Mouse (Mus musculus): Measurements from ENCODE around the gene Vamp1. TPM values are rescaled to one million over a fixed set of nuclear protein-coding genes. Genes with fewer than 3 reads are reported as not detected.
A peak's percentile ranks its signal among the peaks of the same experiment; 100 is the strongest.
"Not testable (repeated sequence)": the region's sequence is repeated elsewhere in the genome, so short reads cannot be mapped to it uniquely, and the experiment has no call there.

The Vamp1 gene
- polyA plus RNA-seq, 1 experiment = 169 TPM

DNA sequence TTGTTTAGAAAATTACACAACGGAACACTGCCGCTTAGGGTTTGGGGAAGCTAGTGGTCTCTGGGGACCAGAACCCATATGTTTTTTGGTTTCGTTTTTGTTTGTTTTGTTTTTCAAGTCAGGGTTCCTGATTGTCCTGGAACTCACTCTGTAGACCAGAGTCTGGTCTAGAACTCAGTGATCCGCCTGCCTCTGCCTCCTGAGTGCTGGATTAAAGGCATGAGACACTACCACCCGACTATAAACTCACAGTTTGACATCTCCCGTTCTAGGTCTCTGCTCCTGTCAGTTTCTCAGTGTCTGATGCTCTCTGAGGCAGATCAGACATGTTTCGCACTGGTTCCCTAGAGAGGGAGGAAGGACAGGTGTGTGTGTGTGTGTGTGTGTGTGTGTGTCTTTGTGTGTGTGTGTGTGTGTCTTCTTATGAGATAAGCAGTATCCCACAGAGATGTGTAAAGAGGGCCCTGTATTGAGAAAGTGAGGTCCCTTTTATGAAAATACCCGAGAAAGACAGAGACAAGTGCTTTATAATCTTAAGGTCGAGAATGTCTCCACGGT, 57.0 kb downstream of the Vamp1 start:
- H3K27ac ChIP-seq (ENCODE audit: insufficient read depth, low read length) = no peak overlapping the region
- no peak overlapping the region for H3K4me3 ChIP-seq (ENCODE audit: insufficient read depth, low read length)
- H3K4me1 ChIP-seq (ENCODE audit: control insufficient read depth, insufficient read depth, low read length) = no peaks in the 10 kb centered on the region
- no peak for TF ChIP-seq POLR2A (IDR thresholded peaks at IDR 0.05; ENCODE audit: extremely low read depth, insufficient read depth, low read length)
- no peak for TF ChIP-seq CTCF (IDR thresholded peaks at IDR 0.05; ENCODE audit: extremely low read depth, insufficient read depth, low read length)

DNA sequence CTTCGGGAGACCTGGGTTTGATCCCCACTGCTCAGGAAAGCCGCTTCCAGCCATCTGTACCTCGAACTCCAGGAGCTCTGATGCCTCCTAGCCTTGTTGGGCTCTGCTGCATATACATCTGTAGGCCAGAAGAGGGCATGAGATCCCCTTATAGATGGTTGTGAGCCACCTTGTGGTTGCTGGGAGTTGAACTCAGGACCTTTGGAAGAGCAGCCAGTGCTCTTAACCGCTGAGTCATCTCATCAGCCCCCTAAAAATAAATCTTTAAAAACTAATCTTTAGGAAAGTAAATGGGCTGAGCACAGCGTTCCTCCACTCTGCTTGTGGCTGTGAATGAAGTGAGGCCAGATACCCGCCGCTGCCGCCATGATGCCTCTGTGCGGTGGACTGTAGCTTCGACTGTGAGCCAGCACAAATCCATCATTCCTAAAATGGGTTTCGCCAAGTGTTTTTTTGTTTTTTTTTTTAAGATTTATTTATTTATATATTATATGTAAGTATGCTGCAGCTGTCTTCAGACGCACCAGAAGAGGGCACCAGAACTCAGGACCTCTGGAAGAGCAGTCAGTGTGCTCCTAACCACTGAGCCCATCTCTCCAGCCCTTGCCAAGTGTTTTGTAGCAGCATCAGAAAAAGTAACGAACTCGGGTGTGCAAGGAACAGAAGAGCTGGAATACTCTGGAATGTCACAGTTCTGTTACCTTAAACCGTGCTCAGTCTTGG, 59.7 kb downstream of the Vamp1 start:
- Histone ChIP-seq H3K27ac (ENCODE audit: insufficient read depth, low read length) (no peak overlapping the region), H3K4me3 (ENCODE audit: insufficient read depth, low read length) (no peak overlapping the region), H3K4me1 (ENCODE audit: control insufficient read depth, insufficient read depth, low read length) (no peaks in the 10 kb centered on the region)
- TF ChIP-seq CTCF (IDR thresholded peaks at IDR 0.05; ENCODE audit: extremely low read depth, insufficient read depth, low read length) (peak; percentile 55), POLR2A (IDR thresholded peaks at IDR 0.05; ENCODE audit: extremely low read depth, insufficient read depth, low read length) (no peak)

DNA sequence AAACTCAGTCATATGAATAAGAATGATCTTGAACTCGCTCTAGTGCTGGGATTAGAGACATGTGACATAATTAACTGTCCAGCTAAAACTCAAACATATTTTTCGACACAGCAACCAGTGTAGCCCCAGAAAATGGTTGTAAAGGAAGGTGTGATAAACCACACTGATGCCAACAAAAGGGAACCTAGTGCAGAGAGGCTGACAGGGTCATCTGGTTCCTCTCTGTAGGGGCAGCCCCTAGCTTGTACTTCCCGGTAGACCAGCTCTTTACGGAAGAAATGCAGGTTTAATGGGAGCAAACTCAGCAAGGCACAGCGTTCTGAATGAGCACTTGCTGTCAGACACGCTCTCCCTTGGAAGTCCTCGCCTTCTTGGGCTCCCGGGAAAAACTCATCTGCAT, 64.4 kb downstream of the Vamp1 start:
- no peak overlapping the region for H3K4me3 ChIP-seq (ENCODE audit: insufficient read depth, low read length)
- H3K27ac ChIP-seq (ENCODE audit: insufficient read depth, low read length) = no peak overlapping the region
- H3K4me1 ChIP-seq (ENCODE audit: control insufficient read depth, insufficient read depth, low read length) = no peaks in the 10 kb centered on the region
- TF ChIP-seq CTCF (IDR thresholded peaks at IDR 0.05; ENCODE audit: extremely low read depth, insufficient read depth, low read length) (no peak), POLR2A (IDR thresholded peaks at IDR 0.05; ENCODE audit: extremely low read depth, insufficient read depth, low read length) (no peak)

DNA sequence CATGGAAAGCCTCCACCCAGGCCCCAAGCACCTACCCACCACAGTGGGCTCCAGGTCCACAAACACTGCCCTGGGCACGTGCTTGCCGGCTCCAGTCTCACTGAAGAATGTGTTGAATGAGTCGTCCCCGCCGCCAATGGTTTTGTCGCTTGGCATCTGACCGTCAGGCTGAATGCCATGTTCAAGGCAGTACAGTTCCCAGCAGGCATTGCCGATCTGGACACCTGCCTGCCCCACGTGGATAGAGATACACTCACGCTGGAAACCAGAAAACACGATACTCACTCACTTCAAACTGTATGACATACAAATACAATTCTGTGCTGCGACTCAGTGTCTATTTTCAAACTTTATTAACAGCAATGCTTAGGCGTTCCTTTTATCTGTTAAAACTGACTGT, 67.4 kb downstream of the Vamp1 start:
- H3K4me1 ChIP-seq (ENCODE audit: control insufficient read depth, insufficient read depth, low read length); H3K4me3 ChIP-seq (ENCODE audit: insufficient read depth, low read length); H3K27ac ChIP-seq (ENCODE audit: insufficient read depth, low read length): not testable (repeated sequence)

DNA sequence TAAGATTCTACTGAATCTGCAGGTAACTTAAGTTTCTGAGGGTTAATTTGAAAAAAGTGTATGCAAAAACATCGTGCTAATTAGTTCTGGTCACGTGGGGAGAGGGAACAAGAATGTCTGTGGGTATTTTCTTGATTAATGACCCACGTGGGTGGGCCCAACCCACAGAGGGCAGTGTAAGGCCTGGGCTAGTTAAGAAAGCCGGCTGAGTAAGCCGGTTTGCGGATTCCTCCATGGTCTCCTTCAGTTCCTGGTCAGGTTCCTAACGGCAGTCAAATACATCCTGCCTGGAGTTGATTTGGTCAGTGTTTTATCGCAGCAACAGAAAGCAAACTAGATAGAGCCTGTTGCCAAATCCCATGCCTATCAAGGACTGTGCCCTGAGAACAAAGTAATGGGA, 68.9 kb downstream of the Vamp1 start:
- TF ChIP-seq CTCF (IDR thresholded peaks at IDR 0.05; ENCODE audit: extremely low read depth, insufficient read depth, low read length) (no peak), POLR2A (IDR thresholded peaks at IDR 0.05; ENCODE audit: extremely low read depth, insufficient read depth, low read length) (no peak)
- Histone ChIP-seq H3K4me3 (ENCODE audit: insufficient read depth, low read length) (no peak overlapping the region), H3K27ac (ENCODE audit: insufficient read depth, low read length) (no peak overlapping the region), H3K4me1 (ENCODE audit: control insufficient read depth, insufficient read depth, low read length) (peaks cover 5% of the 10 kb centered on the region)

DNA sequence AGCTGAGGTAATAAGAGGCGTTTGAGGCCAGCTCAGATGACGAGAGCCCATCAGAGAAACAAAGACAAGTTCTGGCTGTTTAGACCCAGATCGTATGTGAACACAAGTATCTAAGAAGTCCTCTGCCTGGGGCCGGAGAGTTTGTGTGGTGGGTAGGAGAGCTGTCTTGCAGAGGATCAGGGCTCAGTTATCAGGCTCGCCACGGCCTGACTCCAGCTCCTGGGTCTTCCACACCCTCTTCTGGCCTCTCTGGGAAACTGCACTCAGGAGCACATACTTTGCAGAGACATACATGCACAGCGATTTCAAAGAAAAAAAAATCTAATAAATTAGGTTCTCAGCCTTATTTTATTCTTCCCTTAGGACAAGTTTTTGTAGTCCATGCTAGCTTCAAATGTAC, 69.4 kb downstream of the Vamp1 start:
- TF ChIP-seq POLR2A (IDR thresholded peaks at IDR 0.05; ENCODE audit: extremely low read depth, insufficient read depth, low read length) (no peak), CTCF (IDR thresholded peaks at IDR 0.05; ENCODE audit: extremely low read depth, insufficient read depth, low read length) (no peak)
- H3K4me1 ChIP-seq (ENCODE audit: control insufficient read depth, insufficient read depth, low read length) = peaks cover 5% of the 10 kb centered on the region
- H3K4me3 ChIP-seq (ENCODE audit: insufficient read depth, low read length) = no peak overlapping the region
- no peak overlapping the region for H3K27ac ChIP-seq (ENCODE audit: insufficient read depth, low read length)

DNA sequence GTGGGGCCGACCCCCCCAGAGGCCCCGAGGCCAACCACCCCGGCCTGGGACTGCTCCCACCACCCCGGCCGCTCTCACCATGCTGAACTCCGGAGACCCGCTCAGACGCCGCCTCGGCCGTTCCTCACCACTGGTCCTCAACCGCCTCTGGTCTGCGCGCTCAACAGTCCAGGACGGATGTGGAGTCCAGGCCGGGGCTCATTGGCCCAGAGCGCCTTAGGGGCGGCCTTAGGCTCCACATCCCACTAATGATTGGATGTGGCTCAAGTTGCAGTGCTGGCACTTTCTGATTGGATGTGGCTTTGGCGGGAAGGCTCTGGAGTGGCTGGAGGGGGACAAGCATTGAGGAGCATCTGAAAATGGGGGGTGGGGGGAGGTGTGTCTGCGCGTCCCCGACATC, 70.5 kb downstream of the Vamp1 start, which contains the start of gene Tuba3a:
Gene Tuba3a, minus strand, starts transcription at position 153 of the 400 bp plus-strand sequence.
- TF ChIP-seq POLR2A (IDR thresholded peaks at IDR 0.05; ENCODE audit: extremely low read depth, insufficient read depth, low read length) (no peak), CTCF (IDR thresholded peaks at IDR 0.05; ENCODE audit: extremely low read depth, insufficient read depth, low read length) (no peak)
- Histone ChIP-seq H3K4me1 (ENCODE audit: control insufficient read depth, insufficient read depth, low read length) (peaks cover 5% of the 10 kb centered on the region), H3K27ac (ENCODE audit: insufficient read depth, low read length) (no peak within 1 kb of the TSS), H3K4me3 (ENCODE audit: insufficient read depth, low read length) (no peak within 1 kb of the TSS)

DNA sequence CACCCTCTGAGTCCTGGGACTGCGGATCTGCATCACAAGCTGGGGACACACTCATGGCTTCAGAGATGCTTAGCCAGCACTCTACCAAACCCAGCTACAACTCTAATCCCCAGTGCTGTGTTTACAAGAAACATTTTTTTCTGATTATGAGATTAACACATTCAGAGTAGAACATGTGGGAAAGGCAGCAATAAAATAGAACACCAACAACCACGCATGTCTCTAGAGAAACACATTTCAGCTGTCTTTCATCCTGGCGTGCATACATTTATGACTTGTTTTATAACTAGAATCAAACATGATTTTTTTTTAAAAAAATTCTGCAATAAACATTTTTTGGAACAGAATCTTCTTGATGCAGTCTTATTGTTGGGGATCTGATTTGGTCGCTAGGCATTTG, 71.6 kb downstream of the Vamp1 start:
- Histone ChIP-seq H3K27ac (ENCODE audit: insufficient read depth, low read length) (no peak overlapping the region), H3K4me3 (ENCODE audit: insufficient read depth, low read length) (no peak overlapping the region), H3K4me1 (ENCODE audit: control insufficient read depth, insufficient read depth, low read length) (peaks cover 5% of the 10 kb centered on the region)
- TF ChIP-seq CTCF (IDR thresholded peaks at IDR 0.05; ENCODE audit: extremely low read depth, insufficient read depth, low read length) (no peak), POLR2A (IDR thresholded peaks at IDR 0.05; ENCODE audit: extremely low read depth, insufficient read depth, low read length) (no peak)

DNA sequence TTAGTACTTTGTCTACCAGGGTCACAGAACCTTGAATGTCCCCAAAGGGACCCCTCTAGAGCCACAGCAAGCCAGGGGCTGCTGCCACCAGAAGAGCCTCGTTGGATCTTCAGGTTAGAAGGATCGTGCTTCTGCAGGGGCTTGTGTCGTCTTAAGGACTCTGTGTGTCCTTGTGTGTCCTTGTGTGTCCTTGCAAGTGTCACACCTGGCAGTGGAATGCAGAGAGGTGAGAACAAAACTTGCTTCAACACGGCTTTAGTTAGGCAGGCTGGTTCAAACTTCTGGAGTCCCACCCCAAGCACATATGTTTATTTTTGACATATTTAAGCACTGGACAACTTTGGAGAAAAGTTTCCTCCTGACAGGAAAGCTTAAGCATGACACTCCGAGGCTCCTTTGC, 73.4 kb downstream of the Vamp1 start:
- TF ChIP-seq POLR2A (IDR thresholded peaks at IDR 0.05; ENCODE audit: extremely low read depth, insufficient read depth, low read length) (no peak), CTCF (IDR thresholded peaks at IDR 0.05; ENCODE audit: extremely low read depth, insufficient read depth, low read length) (no peak)
- Histone ChIP-seq H3K27ac (ENCODE audit: insufficient read depth, low read length) (no peak overlapping the region), H3K4me3 (ENCODE audit: insufficient read depth, low read length) (no peak overlapping the region), H3K4me1 (ENCODE audit: control insufficient read depth, insufficient read depth, low read length) (peaks cover 5% of the 10 kb centered on the region)

DNA sequence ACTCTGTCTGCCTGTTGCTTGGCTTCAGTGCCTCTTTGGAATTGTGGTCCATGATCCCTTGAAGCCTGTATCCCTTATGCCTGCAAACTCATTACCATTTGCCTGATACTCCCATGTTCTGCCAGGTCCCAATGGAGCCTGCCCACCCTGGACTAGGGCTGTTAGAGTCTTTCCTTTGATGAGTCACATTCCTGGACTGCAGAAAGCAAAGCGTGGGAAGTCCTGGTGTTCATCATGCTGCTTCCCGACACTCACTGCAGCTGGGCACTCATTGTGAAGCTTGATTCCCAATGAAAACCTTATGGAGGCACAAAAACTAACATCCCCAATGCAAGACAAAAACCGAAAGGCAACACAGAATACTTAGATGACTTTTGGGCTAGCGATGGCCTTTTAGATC, 76.0 kb downstream of the Vamp1 start:
- Histone ChIP-seq H3K4me1 (ENCODE audit: control insufficient read depth, insufficient read depth, low read length) (peaks cover 5% of the 10 kb centered on the region), H3K4me3 (ENCODE audit: insufficient read depth, low read length) (no peak overlapping the region), H3K27ac (ENCODE audit: insufficient read depth, low read length) (no peak overlapping the region)
- TF ChIP-seq CTCF (IDR thresholded peaks at IDR 0.05; ENCODE audit: extremely low read depth, insufficient read depth, low read length) = no peak
- no peak for TF ChIP-seq POLR2A (IDR thresholded peaks at IDR 0.05; ENCODE audit: extremely low read depth, insufficient read depth, low read length)
